Mouse (Mus musculus) frontal cortex, postnatal 14 days (tissue): ENCODE results near the gene Ttc23.
A peak's percentile ranks its signal among the peaks of the same experiment; 100 is the strongest.

Source experiments
- DNase-seq, 2 experiments: peaks; one replicate each; pipeline ENCODE4 v3.0.0; 2022; ENCODE audit warnings: low spot score in 2 of 2

The Ttc23 gene

GRCm38 (mm10) chr7:67695906-67696305 lies 48.7 kb downstream of the Ttc23 start:
- no peak for DNase-seq

- no peak for DNase-seq
Observed at GRCm38 (mm10) chr7:67697892-67698630, 50.9 kb downstream of the Ttc23 start.

- DNase-seq = no peak
Observed at GRCm38 (mm10) chr7:67699301-67699700, 52.1 kb downstream of the Ttc23 start.

- DNase-seq = no peak
Observed at GRCm38 (mm10) chr7:67700846-67701245, 53.6 kb downstream of the Ttc23 start.

GRCm38 (mm10) chr7:67701252-67701914 lies 54.2 kb downstream of the Ttc23 start:
- no peak for DNase-seq

- DNase-seq = no peak
Observed at GRCm38 (mm10) chr7:67708160-67708559, 61.0 kb downstream of the Ttc23 start.

GRCm38 (mm10) chr7:67710216-67710615 lies 63.0 kb downstream of the Ttc23 start:
- no peak for DNase-seq

- peak; percentile 26 to 28 for DNase-seq
Observed at GRCm38 (mm10) chr7:67713820-67714510, 66.8 kb downstream of the Ttc23 start.

GRCm38 (mm10) chr7:67715176-67715575 lies 68.0 kb downstream of the Ttc23 start:
- DNase-seq = no peak

- no peak for DNase-seq
Observed at GRCm38 (mm10) chr7:67716213-67716878, 69.1 kb downstream of the Ttc23 start.

- no peak for DNase-seq
Observed at GRCm38 (mm10) chr7:67716925-67717324, 69.7 kb downstream of the Ttc23 start.

- no peak for DNase-seq
Observed at GRCm38 (mm10) chr7:67717520-67717919, 70.3 kb downstream of the Ttc23 start.

- no peak for DNase-seq
Observed at GRCm38 (mm10) chr7:67718804-67719203, 71.6 kb downstream of the Ttc23 start.

GRCm38 (mm10) chr7:67722163-67722562 lies 75.0 kb downstream of the Ttc23 start:
- DNase-seq = no peak

GRCm38 (mm10) chr7:67724536-67724935 lies 77.3 kb downstream of the Ttc23 start:
- no peak for DNase-seq

GRCm38 (mm10) chr7:67725016-67725415 lies 77.8 kb downstream of the Ttc23 start:
- no peak for DNase-seq

- no peak for DNase-seq
Observed at GRCm38 (mm10) chr7:67728203-67728602, 81.0 kb downstream of the Ttc23 start.

GRCm38 (mm10) chr7:67728809-67729208 lies 81.6 kb downstream of the Ttc23 start:
- DNase-seq = no peak

GRCm38 (mm10) chr7:67730431-67731110 lies 83.4 kb downstream of the Ttc23 start:
- no peak for DNase-seq

- DNase-seq = no peak
Observed at GRCm38 (mm10) chr7:67732276-67732675, 85.1 kb downstream of the Ttc23 start.

- DNase-seq = no peak
Observed at GRCm38 (mm10) chr7:67740382-67740781, 93.2 kb downstream of the Ttc23 start.

GRCm38 (mm10) chr7:67740796-67741195 lies 93.6 kb downstream of the Ttc23 start:
- DNase-seq = no peak
